Mouse (Mus musculus) granulocyte monocyte progenitor cell, adult 5-6 weeks (primary cell): Measurements from ENCODE around the gene Mcur1. TPM values are rescaled to one million over a fixed set of nuclear protein-coding genes. Genes with fewer than 3 reads are reported as not detected.

Experiments
- ATAC-seq: replicated peaks from 2 replicates; pipeline ENCODE4 v1.8.0; 2016; ENCODE audit warnings: mild to moderate bottlenecking, moderate TSS enrichment, inconsistent platforms; ENCODE audit not compliant: poor library complexity, severe bottlenecking
- total RNA-seq, 2 experiments: library from RNA; stranded (forward) in 1 of 2; stranded (reverse) in 1 of 2; fragments of 200-712, 200-1000 nt in 1 of 2; fragments of >200 nt in 1 of 2; fragmentation: Nextera tagmentation in 1 of 2; gene quantifications; 2 replicates each; pipeline ENCODE4 v1.2.3; 2014 to 2017

Gene Mcur1
- total RNA-seq, 2 experiments from 2014 or later = 12.4 to 19.3 TPM

DNA sequence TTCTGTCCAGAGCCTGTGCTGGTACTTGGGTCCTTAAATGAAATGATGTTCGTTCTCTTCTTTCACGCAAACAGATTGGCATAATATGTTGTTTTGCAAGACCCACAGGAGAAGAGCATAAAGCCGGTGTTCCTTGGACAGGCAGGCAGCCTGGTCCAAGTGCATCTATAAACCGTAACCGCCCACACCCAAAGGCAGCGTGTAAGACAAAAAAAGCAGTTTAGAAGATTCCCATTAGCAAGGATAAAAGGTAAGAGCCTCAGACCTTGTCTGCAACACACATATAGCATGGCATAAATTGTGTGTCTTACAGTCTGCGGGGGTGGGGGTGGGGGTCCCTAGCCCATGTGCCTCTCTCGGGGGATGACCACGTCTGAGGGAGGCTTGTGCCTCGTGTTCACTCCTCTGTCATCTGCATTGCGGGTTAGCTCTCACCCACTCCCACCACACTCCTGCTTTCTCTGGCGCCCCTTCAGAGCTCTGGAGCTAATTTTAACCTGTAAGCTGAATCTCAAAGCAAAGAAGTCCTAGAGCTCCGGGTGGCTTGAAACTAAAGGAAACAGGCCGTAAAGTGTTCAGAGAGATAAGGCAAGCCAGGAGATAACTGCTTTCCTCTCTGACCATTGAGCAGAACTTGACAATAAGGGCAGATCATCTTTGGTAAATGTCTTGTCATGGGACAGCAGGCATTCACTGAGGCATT lies 29.7 kb downstream of the Mcur1 start:
- ATAC-seq = no peak

- ATAC-seq = no peak
Measured at GRCm38 (mm10) chr13:43526289-43526688, 33.7 kb downstream of the Mcur1 start.

DNA sequence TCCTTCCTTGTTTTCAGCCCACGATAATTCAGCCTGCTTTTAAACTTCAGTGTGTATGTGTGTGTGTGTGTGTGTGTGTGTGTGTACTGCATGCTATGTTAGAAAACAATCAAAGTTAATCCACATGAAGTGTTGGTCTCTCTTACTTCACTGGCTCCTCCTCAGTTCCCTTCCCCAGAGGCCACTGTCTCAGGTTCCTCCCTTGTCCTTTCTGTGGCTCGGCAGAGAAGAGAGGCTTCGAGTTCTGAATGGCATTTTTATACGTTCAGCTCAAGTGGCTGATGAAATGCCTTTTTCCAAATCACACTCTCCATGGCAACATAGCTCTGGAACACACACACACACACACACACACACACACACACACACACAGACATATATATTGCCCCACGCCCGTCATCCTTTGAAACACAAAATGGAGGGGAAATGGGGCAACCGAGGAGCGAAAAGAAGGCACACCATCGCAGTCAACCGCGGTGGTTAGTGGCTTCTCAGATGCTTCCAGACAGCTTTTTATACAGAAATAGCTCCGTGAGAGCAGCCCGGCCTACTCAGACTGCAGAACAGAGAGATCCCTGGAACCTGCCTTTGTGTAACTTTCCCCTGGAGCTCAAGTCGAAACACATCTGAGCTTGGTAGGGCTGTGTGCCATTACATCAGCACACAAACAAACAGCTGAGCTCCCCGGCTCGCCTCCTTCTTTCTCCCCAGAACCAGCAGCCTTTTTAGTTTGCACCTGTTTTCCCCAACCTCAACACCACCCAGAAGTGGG lies 34.4 kb downstream of the Mcur1 start:
- peak; percentile 61 for ATAC-seq

DNA sequence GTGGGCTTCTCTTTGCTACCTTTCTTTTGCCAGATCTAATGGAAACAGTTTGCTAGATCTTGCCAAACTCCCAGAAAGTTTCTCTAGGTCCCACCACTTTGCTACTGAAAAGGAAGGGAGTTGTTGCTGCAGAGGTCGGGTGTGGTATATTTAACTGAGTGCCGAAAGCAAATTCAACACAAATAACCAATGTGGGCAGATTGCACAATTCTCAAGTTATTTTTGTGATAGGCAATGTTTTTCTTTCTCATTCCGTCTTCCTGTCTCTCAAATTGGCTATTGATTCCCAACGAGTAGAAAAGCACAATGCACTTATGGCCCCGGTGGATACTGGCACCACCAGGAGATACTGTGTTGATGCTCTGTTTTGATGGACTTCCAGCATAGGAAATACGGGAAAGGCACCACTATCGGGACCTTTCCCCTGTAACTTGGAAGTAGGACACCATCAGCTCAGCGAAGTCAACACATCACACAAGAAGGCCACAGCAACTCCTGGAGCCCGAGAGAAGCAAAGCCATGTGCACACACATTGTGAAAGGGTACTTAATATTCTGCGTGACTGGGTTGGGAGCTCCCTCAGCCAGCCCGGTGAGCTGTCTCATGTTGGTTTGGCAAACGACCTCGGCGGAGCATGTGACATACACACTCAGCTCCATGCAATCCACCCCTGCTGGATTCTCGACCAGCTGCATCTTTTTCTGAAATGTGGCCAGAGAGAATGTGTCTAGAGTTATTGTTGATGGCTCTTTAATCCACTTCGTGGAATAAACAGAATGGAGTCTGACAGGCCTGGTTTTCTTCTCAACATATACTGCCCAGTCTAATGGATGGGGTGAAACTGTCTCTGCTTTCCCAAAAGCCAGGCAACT lies 35.3 kb downstream of the Mcur1 start:
- ATAC-seq = peak; percentile 72

GRCm38 (mm10) chr13:43523906-43524480 lies 36.0 kb downstream of the Mcur1 start:
- ATAC-seq = no peak; the same call in 1 of the 2 replicates

DNA sequence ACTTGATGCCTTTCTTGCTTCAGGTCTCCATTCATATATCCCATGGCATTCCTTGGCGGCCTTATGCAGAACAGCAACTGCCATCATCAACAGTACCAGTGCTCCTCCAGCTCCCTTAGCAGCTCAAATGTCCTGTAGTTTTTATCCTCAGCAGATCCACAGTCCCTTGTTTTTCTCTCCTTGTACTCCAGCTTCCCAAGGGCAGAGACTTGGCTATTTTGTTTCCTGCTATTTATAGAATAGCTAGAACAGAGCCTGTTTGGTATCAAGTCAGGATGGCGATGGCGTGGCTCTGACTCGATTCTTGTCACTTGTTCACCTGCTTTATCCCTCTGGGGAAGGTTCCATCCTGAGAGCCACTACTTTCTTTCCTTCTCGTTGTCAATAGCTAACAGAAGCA lies 38.1 kb downstream of the Mcur1 start:
- no peak for ATAC-seq

DNA sequence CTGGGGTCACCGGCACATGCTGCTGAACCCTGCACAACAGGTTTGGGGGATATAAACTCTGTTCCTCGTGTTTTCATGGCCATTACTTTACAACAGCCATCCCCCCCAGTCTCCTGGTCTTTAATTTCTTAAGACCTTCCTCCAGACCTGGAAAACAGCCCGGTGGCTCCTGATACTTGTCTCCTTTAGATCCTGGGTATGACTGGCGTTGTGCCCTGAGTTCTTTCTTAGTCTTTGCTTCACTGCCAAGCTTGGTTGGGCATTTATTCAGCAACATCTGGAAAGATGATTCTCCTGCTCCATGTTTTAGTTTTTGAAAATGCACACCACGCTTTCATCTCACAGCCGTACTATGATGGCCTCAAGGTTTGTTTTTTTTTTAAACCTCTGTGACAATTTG lies 40.7 kb downstream of the Mcur1 start:
- no peak for ATAC-seq

DNA sequence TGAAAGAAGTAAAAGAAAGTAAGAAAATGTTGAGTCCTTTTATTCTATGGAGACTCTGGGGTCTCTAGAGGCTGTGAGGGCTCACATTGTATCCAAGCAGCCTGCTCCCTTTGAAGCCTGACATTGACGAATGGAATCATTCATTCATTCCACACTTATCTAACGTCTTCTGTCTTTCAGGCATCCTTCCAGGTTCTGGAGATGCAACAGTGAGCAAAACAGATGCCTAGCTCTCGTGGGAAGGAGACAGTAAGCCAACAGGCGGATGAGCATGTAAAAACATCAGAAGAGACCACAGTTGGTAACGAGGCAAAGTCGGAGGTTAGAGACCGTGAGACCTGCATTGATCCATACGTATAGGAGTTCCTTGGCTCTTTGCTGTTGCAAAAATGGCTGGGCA lies 42.6 kb downstream of the Mcur1 start:
- no peak for ATAC-seq

DNA sequence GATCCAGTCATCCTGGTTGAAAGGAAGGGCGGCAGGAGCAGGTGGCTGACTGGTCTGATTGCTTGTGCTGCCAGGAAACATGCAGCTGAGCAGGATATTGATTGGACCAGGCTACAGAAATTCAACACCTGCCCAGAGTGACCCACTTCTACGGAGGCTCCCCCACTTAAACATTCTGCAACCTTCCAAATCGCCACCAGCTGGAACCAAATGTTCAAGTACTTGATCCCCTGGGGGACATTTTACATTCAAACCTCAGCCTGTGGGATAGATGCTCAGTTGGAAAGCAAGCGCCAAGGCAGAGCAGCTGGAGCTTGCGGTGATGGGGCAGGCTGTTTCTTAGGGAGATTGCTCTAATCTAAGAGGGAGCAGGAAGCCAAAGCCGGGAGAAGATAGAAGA lies 43.1 kb downstream of the Mcur1 start:
- no peak for ATAC-seq

DNA sequence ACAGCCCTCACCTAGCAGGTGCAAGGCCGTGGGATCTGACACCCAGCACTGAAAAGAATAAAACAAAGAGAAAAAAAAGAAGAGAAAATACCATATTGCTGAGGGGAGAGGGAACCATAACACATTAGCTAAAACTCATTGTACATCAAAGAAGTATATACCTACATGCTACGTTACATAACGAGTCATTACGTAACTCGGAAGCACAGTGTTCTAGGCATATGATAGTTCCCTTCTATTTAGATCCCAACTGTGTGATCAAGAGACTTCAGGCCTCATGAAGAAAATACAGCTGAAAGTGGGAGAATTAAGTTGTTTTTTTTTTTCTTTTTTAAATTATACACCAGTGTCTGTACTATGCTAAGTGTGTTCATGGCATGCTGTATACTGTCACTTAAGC lies 43.9 kb downstream of the Mcur1 start:
- peak; percentile 51 for ATAC-seq

DNA sequence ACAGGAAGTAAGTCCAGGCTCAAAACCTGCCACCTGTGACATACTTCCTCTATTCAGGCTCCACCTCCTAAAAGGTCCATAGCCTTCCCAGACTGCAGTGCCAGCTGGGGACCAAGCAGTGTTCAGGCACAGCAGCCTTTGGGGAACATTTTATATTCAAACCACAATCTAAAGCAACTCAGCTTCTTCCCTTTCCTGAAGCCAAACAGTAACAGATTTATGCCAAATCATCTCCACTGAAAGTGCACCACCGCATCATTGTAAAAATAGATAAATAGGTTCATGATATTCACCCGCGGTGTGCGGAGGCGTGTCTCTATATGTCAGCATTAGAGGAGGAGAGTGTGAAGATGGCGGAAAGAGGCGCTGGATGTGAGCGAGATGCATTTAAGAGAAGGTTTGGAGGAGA lies 45.0 kb downstream of the Mcur1 start:
- ATAC-seq = peak; percentile 88

- ATAC-seq = 0 out of 2 replicates have a peak, but pooled peaks have one; percentile 10
Measured at GRCm38 (mm10) chr13:43512736-43513135, 47.3 kb downstream of the Mcur1 start.

- peak; percentile 90 for ATAC-seq
Measured at GRCm38 (mm10) chr13:43505798-43506197, 54.2 kb downstream of the Mcur1 start.

DNA sequence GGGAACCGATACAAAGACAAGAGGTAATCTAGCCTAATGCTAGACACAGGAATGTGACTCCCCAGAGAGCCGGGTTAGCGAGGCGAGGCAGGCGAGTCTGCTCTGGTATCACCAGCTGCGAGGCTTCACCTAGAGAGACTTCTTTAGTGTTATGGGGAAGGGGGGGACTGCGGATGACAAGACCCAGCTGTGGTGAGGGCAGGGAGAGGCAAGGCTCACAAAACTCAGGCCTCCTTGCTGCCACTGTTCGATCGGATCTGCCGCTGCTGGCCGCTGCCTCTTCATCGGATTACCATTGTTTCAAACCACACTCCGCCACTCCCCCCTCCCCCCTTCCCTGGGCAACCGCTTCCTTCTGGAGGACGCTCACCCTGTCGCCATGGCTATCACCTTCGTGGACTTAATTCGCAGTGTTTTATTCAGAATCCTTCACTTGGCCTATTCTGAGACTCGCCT lies 56.6 kb downstream of the Mcur1 start:
- ATAC-seq = peak; percentile 44

GRCm38 (mm10) chr13:43501601-43502000 lies 58.4 kb downstream of the Mcur1 start:
- ATAC-seq = no peak

- ATAC-seq = no peak
Measured at GRCm38 (mm10) chr13:43500483-43500850, 59.5 kb downstream of the Mcur1 start.

DNA sequence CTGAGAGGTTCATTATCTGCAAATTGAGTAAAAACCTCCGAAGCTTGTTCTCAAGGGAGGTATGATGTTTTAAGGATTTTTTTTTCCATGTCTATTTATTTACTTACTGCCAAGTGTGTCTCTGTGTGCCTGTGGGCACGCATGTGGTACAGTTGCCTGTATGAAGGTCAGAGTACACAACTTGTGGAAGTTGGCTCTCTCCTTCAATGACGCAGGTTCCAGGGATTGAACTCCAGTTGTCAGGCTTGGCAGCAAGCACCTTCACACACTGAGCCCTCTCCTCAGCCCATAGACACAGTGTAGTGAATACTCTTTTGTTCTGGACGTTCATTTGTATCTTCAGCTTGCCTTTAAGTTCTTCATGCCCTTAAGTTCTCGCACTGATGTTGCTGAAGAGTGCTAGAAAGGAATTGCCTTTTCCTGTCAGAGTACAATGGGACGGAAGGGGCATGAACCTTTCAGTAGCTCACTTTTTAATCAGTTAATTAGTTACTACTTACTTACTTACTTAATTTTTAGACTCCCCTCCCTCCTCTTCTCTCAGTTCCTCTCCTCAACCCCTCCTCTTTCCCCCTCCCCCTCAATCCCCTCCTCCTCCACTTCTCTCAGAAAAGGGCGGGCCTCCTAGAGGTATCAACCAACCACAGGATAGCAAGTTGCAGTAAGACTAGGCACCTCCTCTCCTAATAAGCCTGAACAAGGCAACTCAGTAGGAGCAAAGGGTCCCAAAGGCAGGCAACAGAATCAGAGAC lies 60.1 kb downstream of the Mcur1 start:
- no peak for ATAC-seq

- no peak for ATAC-seq
Measured at GRCm38 (mm10) chr13:43498849-43499248, 61.1 kb downstream of the Mcur1 start.

DNA sequence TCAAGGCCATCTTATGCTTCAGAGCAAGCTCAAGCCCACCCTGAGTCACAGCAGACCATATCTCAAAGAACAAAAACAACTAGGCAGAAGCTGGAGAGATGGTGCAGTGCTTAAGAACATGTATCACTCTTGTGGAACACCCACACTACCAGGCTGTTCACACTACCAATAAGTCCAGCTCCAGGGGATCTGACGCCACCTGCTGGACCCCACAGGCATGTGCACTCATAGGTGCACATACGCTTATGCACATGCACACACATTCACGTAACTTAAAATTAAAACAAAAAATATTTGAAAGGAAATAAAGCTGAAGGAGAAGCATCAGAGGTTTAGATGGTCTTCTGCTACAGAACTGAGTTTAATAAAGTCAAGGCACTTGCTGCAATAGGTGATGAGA lies 62.2 kb downstream of the Mcur1 start:
- ATAC-seq = no peak

- peak; percentile 62 for ATAC-seq
Measured at GRCm38 (mm10) chr13:43496660-43497059, 63.3 kb downstream of the Mcur1 start.
